Mouse (Mus musculus) CH12.LX (cell line): ENCODE results near the gene Dyrk3. TPM values are rescaled to one million over a fixed set of nuclear protein-coding genes. Genes with fewer than 3 reads are reported as not detected.

Experiments
- DNase-seq: peaks from one replicate; pipeline ENCODE4 v3.0.0-alpha.2; 2013; ENCODE audit errors: extremely low read depth
- H3K27ac ChIP-seq: 2 replicates; pipeline ENCODE4 v1.5.1; 2012; ENCODE audit warnings: low read depth, mild to moderate bottlenecking, control low read depth, moderate library complexity; ENCODE audit not compliant: insufficient read depth
- H3K27me3 ChIP-seq: replicated peaks from 2 replicates; pipeline ENCODE3; 2012; ENCODE audit warnings: inconsistent platforms
- H3K36me3 ChIP-seq, 2 experiments: replicated peaks in 1 of 2; 2 replicates each; pipeline versions ENCODE3 to v1.6.1; 2012; ENCODE audit warnings: inconsistent platforms in 1 of 2, low read length in 1 of 2, mild to moderate bottlenecking in 1 of 2, mixed read lengths in 1 of 2, moderate library complexity in 1 of 2; ENCODE audit not compliant: control insufficient read depth in 1 of 2, insufficient read depth in 1 of 2
- H3K4me1 ChIP-seq, 2 experiments: 2 replicates each; pipeline ENCODE4 v1.6.1; 2012; ENCODE audit warnings: inconsistent platforms in 1 of 2, moderate library complexity in 1 of 2; ENCODE audit not compliant: insufficient read depth in 2 of 2, control insufficient read depth in 1 of 2
- H3K4me2 ChIP-seq: 2 replicates; pipeline ENCODE4 v1.6.1; 2012; ENCODE audit warnings: low read depth, mild to moderate bottlenecking, control low read depth; ENCODE audit not compliant: poor library complexity, insufficient read depth, severe bottlenecking
- H3K4me3 ChIP-seq, 3 experiments: fragments of 150-350 bp in 1 of 3; sonication (generic) in 1 of 3; replicated peaks in 1 of 3; 2 replicates each; pipeline versions ENCODE3 to v1.5.1; 2011 to 2012; ENCODE audit warnings: low read depth in 2 of 3, low read length in 2 of 3, mild to moderate bottlenecking in 2 of 3, moderate library complexity in 2 of 3, control low read depth in 1 of 3, improper control_type of control experiment in 1 of 3, inconsistent platforms in 1 of 3, mixed read lengths in 1 of 3; ENCODE audit not compliant: poor library complexity in 1 of 3
- H3K79me2 ChIP-seq: replicated peaks from 2 replicates; pipeline ENCODE4 v1.6.1; 2012; ENCODE audit warnings: mild to moderate bottlenecking, moderate library complexity; ENCODE audit not compliant: control insufficient read depth, poor library complexity, insufficient read depth, severe bottlenecking; ENCODE audit errors: extremely low read depth
- H3K9ac ChIP-seq: 2 replicates; pipeline ENCODE4 v1.6.1; 2012; ENCODE audit warnings: low read depth, mild to moderate bottlenecking, control low read depth, moderate library complexity; ENCODE audit not compliant: insufficient read depth
- H3K9me3 ChIP-seq: replicated peaks from 2 replicates; pipeline ENCODE3; 2012; ENCODE audit warnings: low read length, inconsistent platforms, mixed read lengths
- BHLHE40 ChIP-seq: IDR thresholded peaks from 2 replicates; pipeline ENCODE4 v1.6.1; 2011; ENCODE audit warnings: mild to moderate bottlenecking, low read depth, low read length, improper control_type of control experiment
- ELF1 ChIP-seq: IDR thresholded peaks from 2 replicates; pipeline ENCODE4 v1.6.1; 2014; ENCODE audit warnings: low read depth, mild to moderate bottlenecking, inconsistent platforms, low read length, improper control_type of control experiment
- EP300 ChIP-seq: IDR thresholded peaks from 2 replicates; pipeline ENCODE4 v1.6.1; 2011; ENCODE audit warnings: low read length, improper control_type of control experiment
- ETS1 ChIP-seq: conservative IDR thresholded peaks from 2 replicates; pipeline ENCODE4 v1.6.1; 2012; ENCODE audit warnings: low read depth, mild to moderate bottlenecking, inconsistent platforms, low read length, improper control_type of control experiment, moderate library complexity
- GABPA ChIP-seq: IDR thresholded peaks from 2 replicates; pipeline ENCODE4 v1.6.1; 2012; ENCODE audit warnings: low read depth, low read length, improper control_type of control experiment, inconsistent platforms; ENCODE audit not compliant: insufficient replicate concordance
- IRF4 ChIP-seq: IDR thresholded peaks from 2 replicates; pipeline ENCODE4 v1.6.1; 2014; ENCODE audit warnings: low read depth, mild to moderate bottlenecking, inconsistent platforms, low read length, improper control_type of control experiment
- JUN ChIP-seq: IDR thresholded peaks from 2 replicates; pipeline ENCODE4 v1.6.1; 2011; ENCODE audit warnings: low read depth, mild to moderate bottlenecking, low read length, improper control_type of control experiment, moderate library complexity; ENCODE audit not compliant: insufficient read depth
- JUND ChIP-seq: conservative IDR thresholded peaks from 2 replicates; pipeline ENCODE4 v1.6.1; 2011; ENCODE audit warnings: low read depth, low read length, improper control_type of control experiment
- KAT2A ChIP-seq: IDR thresholded peaks from 2 replicates; pipeline ENCODE4 v1.6.1; 2012; ENCODE audit warnings: low read length, improper control_type of control experiment, inconsistent platforms; ENCODE audit not compliant: insufficient replicate concordance
- MAFK ChIP-seq: IDR thresholded peaks from 2 replicates; pipeline ENCODE4 v1.6.1; 2011; ENCODE audit warnings: low read length, improper control_type of control experiment; ENCODE audit not compliant: insufficient replicate concordance
- MAX ChIP-seq: IDR thresholded peaks from 2 replicates; pipeline ENCODE4 v1.6.1; 2011; ENCODE audit warnings: low read length, improper control_type of control experiment
- MAZ ChIP-seq: IDR thresholded peaks from 2 replicates; pipeline ENCODE4 v1.6.1; 2012; ENCODE audit warnings: low read depth, mild to moderate bottlenecking, inconsistent platforms, low read length, improper control_type of control experiment, moderate library complexity
- MXI1 ChIP-seq: IDR thresholded peaks from 2 replicates; pipeline ENCODE4 v1.6.1; 2011; ENCODE audit warnings: mild to moderate bottlenecking, low read depth, low read length, improper control_type of control experiment
- MYC ChIP-seq: IDR thresholded peaks from 2 replicates; pipeline ENCODE4 v1.6.1; 2011; ENCODE audit warnings: low read depth, mild to moderate bottlenecking, improper control_type of control experiment, low read length
- NELFE ChIP-seq: IDR thresholded peaks from 2 replicates; pipeline ENCODE4 v1.6.1; 2011; ENCODE audit warnings: low read depth, low read length, improper control_type of control experiment
- PAX5 ChIP-seq: IDR thresholded peaks from 2 replicates; pipeline ENCODE4 v1.6.1; 2012; ENCODE audit warnings: low read length, inconsistent platforms, mixed read lengths
- POLR2A ChIP-seq: IDR thresholded peaks from 2 replicates; pipeline ENCODE4 v1.6.1; 2011; ENCODE audit warnings: low read depth, mild to moderate bottlenecking, improper control_type of control experiment, low read length
- RCOR1 ChIP-seq: conservative IDR thresholded peaks from 2 replicates; pipeline ENCODE4 v1.6.1; 2012; ENCODE audit warnings: low read depth, mild to moderate bottlenecking, inconsistent platforms, low read length, improper control_type of control experiment
- SIN3A ChIP-seq: IDR thresholded peaks from 2 replicates; pipeline ENCODE4 v1.6.1; 2012; ENCODE audit warnings: low read length, improper control_type of control experiment, inconsistent platforms
- USF1 ChIP-seq: IDR thresholded peaks from 2 replicates; pipeline ENCODE4 v1.6.1; 2014; ENCODE audit warnings: low read depth, mild to moderate bottlenecking, inconsistent platforms, low read length, improper control_type of control experiment
- USF2 ChIP-seq: conservative IDR thresholded peaks from 2 replicates; pipeline ENCODE4 v1.6.1; 2011; ENCODE audit warnings: low read depth, low read length, improper control_type of control experiment
- ZC3H11A ChIP-seq: IDR thresholded peaks from 2 replicates; pipeline ENCODE4 v1.6.1; 2012; ENCODE audit warnings: low read depth, mild to moderate bottlenecking, inconsistent platforms, low read length, improper control_type of control experiment
- ZKSCAN1 ChIP-seq: IDR thresholded peaks from 2 replicates; pipeline ENCODE4 v1.6.1; 2012; ENCODE audit warnings: low read depth, inconsistent platforms, low read length, improper control_type of control experiment, borderline replicate concordance
- ZMIZ1 ChIP-seq: IDR thresholded peaks from 2 replicates; pipeline ENCODE4 v1.6.1; 2012; ENCODE audit warnings: low read depth, mild to moderate bottlenecking, inconsistent platforms, low read length, improper control_type of control experiment
- ZNF384 ChIP-seq: IDR thresholded peaks from 2 replicates; pipeline ENCODE4 v1.6.1; 2012; ENCODE audit warnings: low read depth, low read length, improper control_type of control experiment, inconsistent platforms
- dilution Hi-C: fragments of 300-500 bp; cut with MboI; formaldehyde crosslinking; loops from 2 replicates; pipeline ENCODE4 v1.14.3; 2020; ENCODE audit warnings: low sequenced_read_pairs; ENCODE audit not compliant: extremely low pct_unique_long_range_greater_than_20kb, extremely low pct_ligation_motif_present
- in situ Hi-C: fragments of 300-500 bp; cut with MboI; formaldehyde crosslinking; loops from 3 replicates; pipeline ENCODE4 v1.14.3; 2019; ENCODE audit warnings: low sequenced_read_pairs, low pct_ligation_motif_present, low pct_unique_long_range_greater_than_20kb, mixed read lengths
- polyA plus RNA-seq: library from polyadenylated mRNA; unstranded; fragments of >175 nt; gene quantifications from 2 replicates; pipeline ENCODE4 v1.2.1, GENCODE M21; 2012; ENCODE audit warnings: low read depth; ENCODE audit not compliant: insufficient read length
- total RNA-seq, 2 experiments: library from RNA; depleted of rRNA; stranded (reverse); fragments of 300-350 nt in 1 of 2; fragments of >200 nt in 1 of 2; gene quantifications; 2 replicates each; pipeline ENCODE4 v1.2.3; 2012 to 2014

The Dyrk3 gene
- total and polyA plus RNA-seq, 3 experiments = 6.4 to 10.1 (median 8.2) TPM

DNA sequence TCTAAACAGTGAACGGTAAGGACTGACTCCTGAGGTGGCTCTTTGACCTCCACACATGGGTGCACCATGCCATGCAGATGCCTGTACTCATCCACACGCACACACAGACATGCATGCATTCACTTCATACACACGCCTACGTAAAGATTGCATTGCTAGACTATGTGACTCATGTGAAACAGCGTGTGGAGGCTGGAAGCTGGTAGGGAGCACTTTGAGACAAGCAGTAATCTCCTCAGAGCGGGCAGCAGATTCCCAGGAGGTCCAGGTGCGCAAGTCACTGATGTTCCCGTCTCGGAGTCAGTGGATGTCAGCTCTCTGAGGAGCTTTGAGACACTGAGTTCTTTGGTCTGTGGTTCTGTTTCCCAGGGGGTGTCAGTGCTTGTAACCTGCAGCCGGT lies 29.5 kb upstream of the Dyrk3 start:
- TF ChIP-seq MAFK = no peak
- TF ChIP-seq MXI1 = no peak
- TF ChIP-seq JUN = no peak
- no peak for TF ChIP-seq ELF1
- in situ Hi-C loops (no loop called here), dilution Hi-C loops (no loop called here)
- Histone ChIP-seq H3K36me3 (peaks cover 83 to 94% of the 10 kb centered on the region in 2 experiments), H3K9ac (no peak overlapping the region), H3K79me2 (no peaks in the 10 kb centered on the region), H3K9me3 (no peaks in the 10 kb centered on the region), H3K4me2 (no peak overlapping the region), H3K4me3 (no peak overlapping the region), H3K4me1 (no peaks in the 10 kb centered on the region), H3K27me3 (no peaks in the 10 kb centered on the region), H3K27ac (no peak overlapping the region)
- DNase-seq = no peak

- dilution Hi-C loops (no loop called here), in situ Hi-C loops (no loop called here)
- peaks cover 80 to 86% of the 10 kb centered on the region in 2 experiments for H3K36me3 ChIP-seq
Observed at GRCm38 (mm10) chr1:131164427-131164826, 26.3 kb upstream of the Dyrk3 start.

DNA sequence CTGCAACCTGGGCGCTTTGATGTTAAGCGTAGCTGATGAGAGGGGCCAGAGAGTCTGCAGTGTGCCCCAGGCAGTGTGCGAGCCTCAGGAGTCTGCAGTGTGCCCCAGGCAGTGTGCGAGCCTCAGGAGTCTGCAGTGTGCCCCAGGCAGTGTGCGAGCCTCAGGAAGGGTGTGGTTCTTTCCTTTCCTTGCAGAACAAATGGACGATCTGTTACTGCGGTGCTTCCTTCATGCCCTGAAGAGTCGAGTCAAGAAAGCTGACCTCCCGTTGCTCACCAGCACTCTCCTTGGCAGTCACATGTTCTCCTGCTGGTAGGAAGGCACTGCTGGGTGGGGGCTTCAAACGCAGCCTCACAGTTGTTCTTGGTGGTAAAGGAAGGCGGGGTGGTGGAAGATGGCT lies 23.0 kb upstream of the Dyrk3 start:
- dilution Hi-C loops (no loop called here), in situ Hi-C loops (no loop called here)
- Histone ChIP-seq H3K4me2 (no peak overlapping the region), H3K36me3 (peaks cover 67 to 73% of the 10 kb centered on the region in 2 experiments), H3K79me2 (no peaks in the 10 kb centered on the region), H3K27me3 (no peaks in the 10 kb centered on the region), H3K9me3 (peaks cover 3% of the 10 kb centered on the region), H3K27ac (no peak overlapping the region), H3K4me3 (no peak overlapping the region), H3K9ac (no peak overlapping the region), H3K4me1 (no peaks in the 10 kb centered on the region)
- TF ChIP-seq ZNF384 (no peak), MAZ (no peak), ELF1 (no peak), POLR2A (no peak), ZKSCAN1 (no peak), EP300 (no peak), GABPA (no peak), JUND (no peak), ZMIZ1 (no peak), NELFE (no peak), ETS1 (no peak), ZC3H11A (no peak), MAX (no peak), USF2 (no peak), SIN3A (no peak), BHLHE40 (no peak), RCOR1 (no peak), USF1 (no peak), MYC (no peak), JUN (no peak)
- DNase-seq = no peak

More at GRCm38 (mm10) chr1:131164427-131164826, 26.3 kb upstream of the Dyrk3 start:
- Histone ChIP-seq H3K9ac (no peak overlapping the region), H3K9me3 (peaks cover 3% of the 10 kb centered on the region), H3K4me1 (no peaks in the 10 kb centered on the region), H3K79me2 (no peaks in the 10 kb centered on the region), H3K4me2 (no peak overlapping the region), H3K4me3 (no peak overlapping the region), H3K27ac (no peak overlapping the region), H3K27me3 (no peaks in the 10 kb centered on the region)
- no peak for DNase-seq
- no peak for TF ChIP-seq SIN3A
- no peak for TF ChIP-seq EP300
- TF ChIP-seq MAFK = no peak
- no peak for TF ChIP-seq MYC
- no peak for TF ChIP-seq KAT2A
- TF ChIP-seq USF2 = no peak
- no peak for TF ChIP-seq PAX5
- TF ChIP-seq JUND = no peak
- TF ChIP-seq IRF4 = no peak
- TF ChIP-seq RCOR1 = no peak
- no peak for TF ChIP-seq MAZ
